Mouse (Mus musculus): ENCODE results near the gene Hist2h3c2. TPM values are rescaled to one million over a fixed set of nuclear protein-coding genes. Genes with fewer than 3 reads are reported as not detected.

The Hist2h3c2 gene
- polyA plus RNA-seq, 1 experiment from 2014 or later = 4.1 TPM

- Histone ChIP-seq H3K9me3 (no peaks in the 10 kb centered on the region), H3K4me2 (peak within 1 kb of the TSS; percentile 80), H3K36me3 (no peaks in the 10 kb centered on the region), H3K4me1 (peaks cover 20% of the 10 kb centered on the region), H3K27me3 (no peaks in the 10 kb centered on the region), H3K9ac (0 out of 2 replicates have a peak within 1 kb of the TSS, but pooled peaks have one; percentile 20), H3K4me3 (peak within 1 kb of the TSS; percentile 52), H3K27ac (peak within 1 kb of the TSS; percentile 96)
- peak; percentile 69 for ATAC-seq (ENCODE audit: insufficient number of reproducible peaks, low FRiP score, low TSS enrichment, low read depth)
- 19% methylated on average over 30 of the region's 30 CpGs for WGBS
Measured at GRCm38 (mm10) chr3:96268051-96268775, 29.3 kb upstream of the Hist2h3c2 start, which contains the start of gene Hist2h3b. Gene Hist2h3b (plus strand): TSS chr3:96268654.

- Histone ChIP-seq H3K4me1 (peaks cover 21% of the 10 kb centered on the region), H3K27me3 (no peaks in the 10 kb centered on the region), H3K9ac (no peak overlapping the region), H3K9me3 (no peaks in the 10 kb centered on the region), H3K4me3 (no peak overlapping the region), H3K4me2 (peak overlapping the region; percentile 47; the same call in 1 of the 2 replicates), H3K36me3 (no peaks in the 10 kb centered on the region), H3K27ac (peak overlapping the region; percentile 92)
- 83% methylated on average over 4 of the region's 4 CpGs for WGBS
- ATAC-seq (ENCODE audit: insufficient number of reproducible peaks, low FRiP score, low TSS enrichment, low read depth) = no peak
Measured at GRCm38 (mm10) chr3:96267541-96267940, 28.6 kb upstream of the Hist2h3c2 start.

GRCm38 (mm10) chr3:96266132-96266710 lies 27.3 kb upstream of the Hist2h3c2 start:
- Histone ChIP-seq H3K36me3 (no peaks in the 10 kb centered on the region), H3K4me3 (no peak overlapping the region), H3K9ac (no peak overlapping the region), H3K4me1 (peaks cover 31% of the 10 kb centered on the region), H3K27ac (no peak overlapping the region), H3K27me3 (no peaks in the 10 kb centered on the region), H3K4me2 (no peak overlapping the region), H3K9me3 (no peaks in the 10 kb centered on the region)
- 92% methylated on average over 8 of the region's 8 CpGs for WGBS
- ATAC-seq (ENCODE audit: insufficient number of reproducible peaks, low FRiP score, low TSS enrichment, low read depth) = no peak

- Histone ChIP-seq H3K27me3 (no peaks in the 10 kb centered on the region), H3K4me2 (peak overlapping the region; percentile 52), H3K9ac (peak overlapping the region; percentile 40; the same call in 1 of the 2 replicates), H3K4me1 (peaks cover 27% of the 10 kb centered on the region), H3K36me3 (no peaks in the 10 kb centered on the region), H3K9me3 (no peaks in the 10 kb centered on the region), H3K4me3 (peak overlapping the region; percentile 59), H3K27ac (peak overlapping the region; percentile 98)
- 71% methylated on average over 7 of the region's 7 CpGs for WGBS
- no peak for ATAC-seq (ENCODE audit: insufficient number of reproducible peaks, low FRiP score, low TSS enrichment, low read depth)
Measured at GRCm38 (mm10) chr3:96264404-96264949, 25.6 kb upstream of the Hist2h3c2 start.

- Histone ChIP-seq H3K27me3 (no peaks in the 10 kb centered on the region), H3K36me3 (no peaks in the 10 kb centered on the region), H3K9ac (peak overlapping the region; percentile 40), H3K4me1 (peaks cover 27% of the 10 kb centered on the region), H3K4me2 (peak overlapping the region; percentile 52), H3K4me3 (peak overlapping the region; percentile 59), H3K9me3 (no peaks in the 10 kb centered on the region), H3K27ac (peak overlapping the region; percentile 98)
- no peak for ATAC-seq (ENCODE audit: insufficient number of reproducible peaks, low FRiP score, low TSS enrichment, low read depth)
- 6% methylated on average over 27 of the region's 27 CpGs for WGBS
Measured at GRCm38 (mm10) chr3:96263558-96264403, 24.9 kb upstream of the Hist2h3c2 start.

- H3K36me3 ChIP-seq = no peaks in the 10 kb centered on the region
- peak within 1 kb of the TSS; percentile 73 for H3K9ac ChIP-seq
- no peaks in the 10 kb centered on the region for H3K27me3 ChIP-seq
- peak; percentile 88 for ATAC-seq (ENCODE audit: insufficient number of reproducible peaks, low FRiP score, low TSS enrichment, low read depth)
- H3K4me2 ChIP-seq = peak within 1 kb of the TSS; percentile 69
- peak within 1 kb of the TSS; percentile 98 for H3K27ac ChIP-seq
- peaks cover 25% of the 10 kb centered on the region for H3K4me1 ChIP-seq
- under 1% methylated on average over 40 of the region's 40 CpGs for WGBS
- H3K9me3 ChIP-seq = no peaks in the 10 kb centered on the region
- H3K4me3 ChIP-seq = peak within 1 kb of the TSS; percentile 59
Measured at GRCm38 (mm10) chr3:96262979-96263550, 24.1 kb upstream of the Hist2h3c2 start, which contains the start of gene Hist2h4. Gene Hist2h4 (minus strand): TSS chr3:96263311.

GRCm38 (mm10) chr3:96262216-96262875 lies 23.4 kb upstream of the Hist2h3c2 start:
- under 1% methylated on average over 19 of the region's 19 CpGs for WGBS

GRCm38 (mm10) chr3:96261623-96262022 lies 22.7 kb upstream of the Hist2h3c2 start:
- peak overlapping the region; percentile 98 for H3K27ac ChIP-seq
- H3K9me3 ChIP-seq = no peaks in the 10 kb centered on the region
- no peaks in the 10 kb centered on the region for H3K27me3 ChIP-seq
- WGBS = 53% methylated on average over 3 of the region's 3 CpGs
- peak overlapping the region; percentile 59 for H3K4me3 ChIP-seq
- no peaks in the 10 kb centered on the region for H3K36me3 ChIP-seq
- H3K9ac ChIP-seq = 0 out of 2 replicates have a peak overlapping the region, but pooled peaks have one; percentile 73
- ATAC-seq (ENCODE audit: insufficient number of reproducible peaks, low FRiP score, low TSS enrichment, low read depth) = no peak
- peaks cover 23% of the 10 kb centered on the region for H3K4me1 ChIP-seq
- peak overlapping the region; percentile 69 for H3K4me2 ChIP-seq

More at GRCm38 (mm10) chr3:96262216-96262875, 23.4 kb upstream of the Hist2h3c2 start:
- peak overlapping the region; percentile 59 for H3K4me3 ChIP-seq
- H3K9ac ChIP-seq = peak overlapping the region; percentile 73
- no peaks in the 10 kb centered on the region for H3K9me3 ChIP-seq
- peak overlapping the region; percentile 98 for H3K27ac ChIP-seq
- H3K27me3 ChIP-seq = no peaks in the 10 kb centered on the region
- ATAC-seq (ENCODE audit: insufficient number of reproducible peaks, low FRiP score, low TSS enrichment, low read depth) = peak; percentile 81
- peaks cover 22% of the 10 kb centered on the region for H3K4me1 ChIP-seq
- H3K4me2 ChIP-seq = peak overlapping the region; percentile 69
- no peaks in the 10 kb centered on the region for H3K36me3 ChIP-seq

- Histone ChIP-seq H3K4me1 (peaks cover 25% of the 10 kb centered on the region), H3K9me3 (no peaks in the 10 kb centered on the region), H3K36me3 (no peaks in the 10 kb centered on the region), H3K4me3 (no peak overlapping the region), H3K27me3 (no peaks in the 10 kb centered on the region), H3K9ac (no peak overlapping the region), H3K4me2 (no peak overlapping the region), H3K27ac (no peak overlapping the region)
- no peak for ATAC-seq (ENCODE audit: insufficient number of reproducible peaks, low FRiP score, low TSS enrichment, low read depth)
- 86% methylated on average over 5 of the region's 5 CpGs for WGBS
Measured at GRCm38 (mm10) chr3:96260220-96260619, 21.3 kb upstream of the Hist2h3c2 start.

GRCm38 (mm10) chr3:96257190-96257589 lies 18.3 kb upstream of the Hist2h3c2 start:
- H3K36me3 ChIP-seq = no peaks in the 10 kb centered on the region
- H3K4me3 ChIP-seq = no peak overlapping the region
- H3K27ac ChIP-seq = 0 out of 2 replicates have a peak overlapping the region, but pooled peaks have one; percentile 3
- H3K27me3 ChIP-seq = no peaks in the 10 kb centered on the region
- no peak overlapping the region for H3K9ac ChIP-seq
- WGBS = 48% methylated on average over 3 of the region's 3 CpGs
- no peaks in the 10 kb centered on the region for H3K9me3 ChIP-seq
- peaks cover 11% of the 10 kb centered on the region for H3K4me1 ChIP-seq
- H3K4me2 ChIP-seq = no peak overlapping the region
- no peak for ATAC-seq (ENCODE audit: insufficient number of reproducible peaks, low FRiP score, low TSS enrichment, low read depth)

Data from limb, embryonic 15.5 days (tissue).